In the genomic region with DNA sequence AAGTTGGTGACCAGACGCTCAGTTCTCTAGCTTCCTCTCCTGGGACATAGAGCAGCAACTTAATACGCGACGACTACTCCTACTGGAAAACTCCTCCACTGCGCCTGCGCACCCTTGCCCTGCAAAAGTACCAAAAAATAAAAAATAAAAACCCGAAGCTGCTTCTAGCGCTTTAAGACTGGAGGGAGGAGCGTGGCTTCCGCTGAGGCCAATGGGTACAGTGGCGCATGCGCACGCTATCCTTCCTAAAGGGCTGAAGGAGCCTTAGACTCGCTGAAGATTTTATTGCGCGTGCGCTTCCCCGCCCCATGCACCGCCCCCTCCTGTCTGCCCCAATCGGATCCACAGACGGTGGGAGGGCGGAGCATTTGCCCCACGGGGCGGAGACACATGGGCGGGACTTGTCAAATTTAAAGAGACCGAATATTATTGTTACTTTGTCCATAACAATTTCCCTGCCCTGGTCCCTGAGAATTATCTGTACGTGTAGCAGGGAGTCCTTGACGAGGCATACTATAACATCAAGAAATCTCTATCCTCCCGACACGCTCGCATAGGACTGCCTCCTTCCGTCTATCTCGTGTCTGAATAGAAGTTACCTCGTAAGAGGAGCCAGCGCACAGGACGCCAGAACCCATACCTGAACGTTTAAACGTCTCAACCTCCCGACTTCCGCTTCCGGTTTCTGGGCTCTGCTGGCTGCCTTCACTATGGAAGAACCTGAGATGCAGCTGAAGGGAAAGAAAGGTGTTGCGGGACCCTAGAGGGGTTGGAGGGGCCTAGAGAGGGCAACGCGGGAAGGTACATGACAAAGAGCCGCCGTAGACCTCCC, we compare ENCODE assay signal across 2 mouse cellular contexts.
TF ChIP-seq lines count a peak whose summit lies in the region.

A gene (minus strand): TSS at position 129 of the 832 bp plus-strand sequence.
A gene (plus strand): TSS at position 474 of the 832 bp plus-strand sequence.
A gene (plus strand): TSS at position 686 of the 832 bp plus-strand sequence.

TF ChIP-seq in C2C12, 6 proteins besides CTCF, POLR2A, EP300 and RAD21:
- no peak for TF ChIP-seq USF1 (IDR thresholded peaks at IDR 0.05; ENCODE audit: low read depth)
- TF ChIP-seq MAX (IDR thresholded peaks at IDR 0.05) = peak; percentile 43

TF ChIP-seq in myocyte, 11 proteins besides CTCF, POLR2A, EP300 and RAD21:
- TF ChIP-seq USF1 (IDR thresholded peaks at IDR 0.05; ENCODE audit: low read depth) = peak; percentile 5
- TF ChIP-seq TCF12 (IDR thresholded peaks at IDR 0.05; ENCODE audit: insufficient read depth, poor library complexity, severe bottlenecking) = no peak
